Mouse (Mus musculus) gastrocnemius, postnatal 36 days (tissue): ENCODE data around the gene Cd37. TPM values are rescaled to one million over a fixed set of nuclear protein-coding genes. Genes with fewer than 3 reads are reported as not detected.

Experiments
- DNase-seq, 2 experiments: peaks; one replicate each; pipeline ENCODE4 v3.0.0; 2022
- intact Hi-C: fragments of 180-260 bp; cut with DNase I; formaldehyde crosslinking; loops from one replicate; pipeline ENCODE4 v1.15.1; 2025
- total RNA-seq, 2 experiments: library from RNA; stranded (reverse); gene quantifications; 2 replicates each; pipeline ENCODE4 v1.2.3; 2021

Cd37 gene
- total RNA-seq, 2 experiments from 2014 or later, result 0.79 to 1.5 TPM

DNA sequence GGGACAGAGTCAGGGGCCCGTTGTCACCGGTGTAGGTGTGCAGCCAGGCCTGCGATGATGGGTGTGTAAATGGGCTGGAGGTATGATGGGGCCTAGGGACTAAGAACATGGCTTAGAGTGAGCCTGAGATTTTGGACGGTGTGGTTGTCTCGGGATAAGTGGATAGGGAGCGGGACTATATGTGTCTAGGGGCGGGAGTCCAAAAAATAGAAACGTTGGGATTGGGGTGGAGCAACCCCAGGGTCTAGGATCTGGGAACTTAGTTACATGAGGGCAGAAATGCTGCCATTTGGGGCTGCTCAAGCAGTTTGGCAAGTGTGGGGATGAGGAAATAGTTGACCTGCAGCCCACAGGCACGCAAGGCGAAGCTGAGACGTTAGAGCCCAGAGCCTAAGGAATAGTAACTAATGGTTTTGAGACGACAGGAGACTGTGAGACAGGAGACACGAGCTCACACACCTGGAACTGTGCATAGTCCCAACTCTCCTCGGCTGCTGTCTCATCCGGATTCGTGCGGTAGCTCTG, 3.2 kb downstream of the Cd37 start:
- intact Hi-C loops, result no loop called here
- no peak for DNase-seq

- no peak for DNase-seq
- intact Hi-C loops, result no loop called here
Measured at GRCm38 (mm10) chr7:45234922-45235571, 3.9 kb downstream of the Cd37 start.

GRCm38 (mm10) chr7:45234333-45234841, 4.5 kb downstream of the Cd37 start:
- DNase-seq, result no peak
- intact Hi-C loops, result no loop called here

GRCm38 (mm10) chr7:45233580-45234332, 5.2 kb downstream of the Cd37 start:
- intact Hi-C loops, result no loop called here
- DNase-seq, result no peak

DNA sequence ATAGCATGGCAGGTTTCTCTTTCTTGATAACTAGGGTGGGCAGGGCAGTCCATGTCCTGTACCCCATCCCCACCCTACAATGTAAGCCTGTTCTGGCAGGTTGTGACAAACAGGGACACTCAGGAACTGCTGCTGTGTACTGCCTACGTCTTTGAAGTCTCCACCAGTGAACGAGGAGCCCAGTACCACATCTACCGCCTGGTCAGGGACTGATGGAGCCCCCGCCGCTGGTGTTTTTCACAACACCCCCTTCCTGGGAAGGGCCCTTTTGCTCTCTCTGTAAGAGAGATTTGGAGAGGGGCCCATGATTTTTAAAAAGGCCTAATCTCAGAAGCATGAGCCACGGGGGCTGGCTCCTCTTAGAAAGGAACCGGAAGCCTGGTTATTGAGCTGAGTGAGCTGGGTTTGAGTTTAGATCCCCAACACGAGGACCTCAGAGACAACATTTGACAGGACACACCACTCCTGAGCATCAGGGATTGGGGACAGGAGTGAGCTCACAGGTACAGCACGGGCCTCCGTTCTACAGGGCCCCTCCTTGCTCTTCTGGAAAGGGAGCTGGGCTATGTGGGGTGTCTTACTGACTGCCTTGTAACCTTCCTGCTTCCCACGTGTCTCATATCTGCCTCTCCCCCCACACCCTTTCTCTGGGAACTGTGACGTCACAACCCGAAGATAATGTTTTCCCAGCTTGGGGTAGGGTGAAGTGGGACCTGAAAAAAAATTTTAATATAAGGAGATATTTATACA, 6.0 kb downstream of the Cd37 start:
- no peak for DNase-seq
- intact Hi-C loops, result no loop called here

DNA sequence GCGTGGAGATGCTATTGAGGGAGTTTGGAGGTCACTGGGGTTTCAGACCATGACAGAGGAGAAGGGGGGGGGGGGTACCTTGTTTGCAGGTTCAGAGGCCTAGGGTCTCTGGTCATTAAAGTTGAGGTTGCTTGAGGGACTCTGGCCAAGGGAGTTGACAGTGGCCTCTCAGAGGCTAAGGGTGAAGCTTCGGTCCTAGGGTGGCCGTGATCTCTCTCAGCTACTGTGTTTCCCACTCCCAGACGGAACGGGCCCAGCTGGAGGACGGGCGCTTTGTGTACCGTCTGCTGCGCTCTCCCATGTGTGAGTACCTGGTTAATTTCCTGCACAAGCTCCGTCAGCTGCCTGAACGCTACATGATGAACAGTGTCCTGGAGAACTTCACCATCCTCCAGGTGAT, 7.0 kb downstream of the Cd37 start:
- DNase-seq, result no peak
- intact Hi-C loops, result no loop called here

GRCm38 (mm10) chr7:45231192-45231591, 7.7 kb downstream of the Cd37 start:
- no peak for DNase-seq
- intact Hi-C loops, result no loop called here

DNA sequence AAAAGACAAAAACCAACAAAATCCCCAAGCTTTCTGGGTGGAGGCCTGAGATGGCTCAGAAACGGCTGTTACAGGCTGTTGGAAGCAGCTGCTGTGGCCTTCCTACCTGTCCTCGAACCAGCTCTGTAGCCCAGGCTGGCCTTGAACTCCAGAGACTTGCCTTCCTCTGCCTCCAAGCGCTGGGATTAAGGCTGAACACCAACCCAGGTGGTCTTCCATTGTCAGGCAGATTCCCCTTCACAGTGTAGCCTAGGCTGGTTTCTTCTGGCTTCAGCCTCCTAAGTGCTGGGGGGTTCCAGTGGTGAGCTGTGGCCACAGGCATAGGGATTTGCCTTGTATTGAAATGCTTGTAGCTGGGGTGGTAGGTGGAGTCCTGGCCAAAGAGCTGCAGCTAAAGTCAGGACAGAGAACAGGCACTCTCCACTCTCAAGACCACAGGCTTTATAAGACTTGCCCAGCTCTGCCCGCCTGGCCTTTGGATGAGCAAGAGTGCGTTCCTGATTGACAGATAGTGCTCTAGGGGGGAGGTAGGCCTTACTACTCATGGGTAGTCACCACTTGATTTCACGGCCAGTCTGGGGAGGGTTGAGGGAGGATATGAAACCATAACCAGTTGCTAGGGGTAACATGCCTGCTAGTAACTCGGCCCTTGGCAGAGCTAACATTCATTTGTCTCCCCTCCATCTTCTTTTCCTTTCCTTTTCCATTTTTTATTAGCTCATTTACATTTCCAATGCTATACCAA, 9.3 kb downstream of the Cd37 start:
- intact Hi-C loops, result no loop called here

DNA sequence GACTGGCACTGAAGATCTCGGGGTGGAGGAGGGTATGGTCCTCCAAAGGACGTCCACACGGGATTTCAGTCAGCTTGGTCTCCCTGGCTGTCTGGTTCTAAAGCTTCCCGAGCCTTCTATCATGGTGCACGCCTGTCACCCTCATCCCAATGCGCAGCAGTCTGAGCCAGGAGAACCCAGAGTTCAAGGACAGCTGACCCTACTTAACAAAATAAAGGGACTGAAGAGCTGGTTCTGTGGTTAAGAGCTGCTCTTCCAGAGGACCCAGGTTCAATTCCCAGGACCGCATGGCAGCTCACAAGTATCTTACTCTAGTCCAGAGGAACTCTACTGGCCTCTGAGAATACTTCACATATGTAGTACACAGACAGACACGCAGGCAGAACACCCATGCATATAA, 9.9 kb downstream of the Cd37 start:
- no peak for DNase-seq
- intact Hi-C loops, result no loop called here

More for the DNA sequence above, 9.3 kb downstream of the Cd37 start:
- no peak for DNase-seq

DNA sequence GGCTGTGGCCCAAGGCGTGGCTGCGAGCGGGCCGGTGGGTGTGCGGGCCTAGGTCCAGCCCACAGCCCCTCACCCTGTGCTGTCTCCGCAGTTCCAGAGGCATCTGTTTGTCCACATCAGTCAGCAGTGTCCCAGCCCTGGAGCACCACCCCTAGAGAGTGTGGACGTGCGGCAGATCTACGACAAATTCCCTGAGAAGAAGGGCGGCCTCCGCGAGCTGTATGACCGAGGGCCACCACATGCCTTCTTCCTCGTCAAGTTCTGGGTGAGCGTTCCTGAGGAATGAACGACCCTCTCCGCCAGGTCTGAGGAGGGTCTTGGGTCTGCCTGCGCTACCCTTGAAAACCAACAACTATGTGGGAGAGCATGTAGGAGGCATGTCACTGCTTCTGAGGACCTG, 10.4 kb downstream of the Cd37 start:
- intact Hi-C loops, result no loop called here
- DNase-seq, result no peak

DNA sequence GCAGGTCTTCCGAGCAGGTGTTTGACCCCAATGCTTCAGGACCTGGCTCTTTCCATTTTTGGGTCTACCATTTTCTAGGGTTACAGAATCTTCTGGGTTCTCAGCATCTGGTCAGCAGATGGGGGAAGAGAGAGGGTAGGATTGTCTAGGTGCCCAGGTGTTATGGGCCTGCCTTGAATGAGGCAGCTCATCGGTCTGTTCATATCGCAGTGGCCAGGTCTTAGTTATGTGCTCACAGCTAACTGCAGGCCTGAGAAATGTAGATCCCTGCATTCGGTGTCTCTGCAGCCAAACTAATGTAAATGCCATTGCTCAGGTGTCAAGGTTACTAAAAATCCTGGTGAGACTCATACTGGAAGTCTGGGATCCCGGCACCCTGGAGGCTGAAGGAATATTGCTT, 12.5 kb downstream of the Cd37 start:
- intact Hi-C loops, result no loop called here

DNA sequence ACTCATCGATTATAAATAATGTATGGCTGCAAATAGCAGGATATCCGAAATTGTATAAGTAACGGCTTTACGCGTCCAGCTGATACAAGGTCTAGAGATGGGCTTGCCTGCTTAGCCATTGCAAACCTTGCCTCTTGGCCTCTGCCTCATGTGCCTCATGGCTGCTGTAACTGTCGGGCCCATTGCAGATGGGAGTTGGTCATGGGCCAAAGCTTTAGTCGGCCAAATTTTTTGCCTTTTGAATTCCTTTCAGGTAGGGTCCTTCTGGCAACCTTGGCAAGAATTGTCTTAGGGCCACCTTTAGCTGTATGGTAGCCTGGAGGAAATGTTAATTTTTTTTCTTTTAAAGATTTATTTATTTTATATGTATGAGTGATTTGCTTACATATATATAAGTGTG, 14.1 kb downstream of the Cd37 start:
- DNase-seq, result no peak
- intact Hi-C loops, result no loop called here

More for the DNA sequence above, 12.5 kb downstream of the Cd37 start:
- no peak for DNase-seq

GRCm38 (mm10) chr7:45221680-45222079, 17.2 kb downstream of the Cd37 start:
- no peak for DNase-seq
- intact Hi-C loops, result no loop called here

DNA sequence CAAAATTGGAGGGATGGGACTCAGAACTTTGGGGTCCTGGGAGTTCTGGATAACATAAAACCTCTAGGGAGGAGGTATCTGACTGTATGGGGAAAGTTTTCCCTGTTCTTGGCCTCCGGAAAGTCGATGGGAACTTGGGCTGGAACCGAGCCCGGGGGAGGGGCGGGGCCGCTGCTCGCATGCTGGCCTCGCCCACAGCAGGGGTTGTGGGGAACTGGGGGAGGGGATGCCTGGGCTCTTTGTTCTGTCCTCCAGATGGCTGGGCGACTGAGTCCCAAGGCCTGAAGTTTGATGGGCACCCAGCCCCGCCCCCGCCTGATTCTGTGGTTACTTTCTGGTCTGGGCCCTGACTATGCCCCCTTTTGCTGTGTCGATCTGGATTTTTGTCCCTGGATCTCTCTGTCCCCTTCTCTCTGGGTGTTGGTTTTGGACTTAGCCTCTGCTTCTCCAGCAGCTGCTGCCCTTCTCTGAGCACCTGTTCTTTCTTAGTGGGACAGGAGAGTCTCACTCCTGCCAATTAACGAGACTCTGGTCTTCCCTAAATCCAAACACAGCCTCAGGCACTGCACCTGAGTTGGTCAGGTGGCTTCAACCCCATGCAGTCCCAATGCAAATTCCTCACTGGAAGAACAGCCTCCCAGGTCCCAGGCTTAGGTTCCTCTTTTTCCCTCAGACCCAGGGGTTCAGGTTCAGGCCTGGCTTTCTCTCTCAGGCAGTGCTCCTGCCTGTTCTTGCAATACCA, 22.3 kb downstream of the Cd37 start:
- intact Hi-C loops, result no loop called here
- DNase-seq, result peak in 1 of 2 experiments; percentile 41

- intact Hi-C loops, result no loop called here
- no peak for DNase-seq
Measured at GRCm38 (mm10) chr7:45215673-45216441, 23.1 kb downstream of the Cd37 start, which contains the start of gene Tead2. TSS of gene Tead2 (plus strand) at chr7:45215753.

- intact Hi-C loops, result no loop called here
- DNase-seq, result no peak
Measured at GRCm38 (mm10) chr7:45213708-45214107, 25.2 kb downstream of the Cd37 start.

DNA sequence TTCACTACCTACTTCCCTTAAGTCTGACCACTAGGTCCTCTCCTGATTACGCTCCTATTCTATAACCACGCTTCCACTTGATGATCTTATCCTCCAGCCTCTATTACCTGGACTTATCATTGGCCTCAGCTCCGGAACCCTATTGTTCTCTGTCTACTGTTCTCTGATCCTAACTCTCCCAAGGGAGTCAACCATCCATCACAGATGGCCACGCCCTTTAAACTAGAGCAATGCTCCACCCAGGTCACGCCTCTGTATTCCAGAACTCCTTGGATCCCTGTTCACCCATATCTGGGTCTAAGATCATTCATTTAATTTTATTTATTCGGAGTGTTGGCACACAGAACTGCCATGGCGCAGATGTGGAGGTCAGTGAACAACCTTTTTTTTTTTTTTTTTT, 26.6 kb downstream of the Cd37 start:
- DNase-seq, result no peak
- intact Hi-C loops, result no loop called here

GRCm38 (mm10) chr7:45211851-45212251, 27.1 kb downstream of the Cd37 start, which contains the start of gene Dkkl1:
TSS of gene Dkkl1 (minus strand) at chr7:45212147.
- DNase-seq, result no peak
- intact Hi-C loops, result no loop called here

DNA sequence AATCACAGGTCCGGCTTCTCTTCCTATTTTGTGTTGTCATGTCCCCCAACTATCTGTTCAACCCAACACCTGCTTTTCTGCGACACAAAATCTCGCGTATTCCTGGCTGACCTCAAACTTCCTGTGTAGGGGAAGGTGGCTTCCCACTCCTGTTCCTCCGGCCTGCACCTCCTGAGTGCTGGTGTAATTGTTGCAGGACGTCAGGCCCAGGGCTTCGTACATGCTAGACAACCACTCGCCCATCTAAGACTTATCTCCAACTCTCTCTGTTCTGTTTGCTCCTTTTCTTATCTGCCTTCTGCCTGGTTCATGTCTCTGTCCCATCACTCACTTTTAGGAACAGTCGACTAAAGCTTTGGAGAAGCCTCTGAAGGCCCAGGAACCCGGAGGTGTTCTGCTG, 27.8 kb downstream of the Cd37 start:
- no peak for DNase-seq
- intact Hi-C loops, result no loop called here
